Mouse (Mus musculus) brain, embryonic 14.5 days (tissue): ENCODE measurements around the gene Olfr522.

Experiments
- CTCF ChIP-seq: fragments of 200-500 bp; IDR thresholded peaks from 2 replicates; pipeline ENCODE4 v1.5.1; 2012; ENCODE audit warnings: inconsistent platforms, mild to moderate bottlenecking, moderate library complexity, borderline replicate concordance; ENCODE audit not compliant: insufficient read depth, insufficient read length; ENCODE audit errors: extremely low read depth
- POLR2A ChIP-seq: fragments of 200-500 bp; IDR thresholded peaks from 2 replicates; pipeline ENCODE4 v1.6.1; 2012; ENCODE audit warnings: mild to moderate bottlenecking, inconsistent platforms, borderline replicate concordance; ENCODE audit not compliant: poor library complexity, insufficient read depth, insufficient read length, severe bottlenecking; ENCODE audit errors: extremely low read depth

DNA sequence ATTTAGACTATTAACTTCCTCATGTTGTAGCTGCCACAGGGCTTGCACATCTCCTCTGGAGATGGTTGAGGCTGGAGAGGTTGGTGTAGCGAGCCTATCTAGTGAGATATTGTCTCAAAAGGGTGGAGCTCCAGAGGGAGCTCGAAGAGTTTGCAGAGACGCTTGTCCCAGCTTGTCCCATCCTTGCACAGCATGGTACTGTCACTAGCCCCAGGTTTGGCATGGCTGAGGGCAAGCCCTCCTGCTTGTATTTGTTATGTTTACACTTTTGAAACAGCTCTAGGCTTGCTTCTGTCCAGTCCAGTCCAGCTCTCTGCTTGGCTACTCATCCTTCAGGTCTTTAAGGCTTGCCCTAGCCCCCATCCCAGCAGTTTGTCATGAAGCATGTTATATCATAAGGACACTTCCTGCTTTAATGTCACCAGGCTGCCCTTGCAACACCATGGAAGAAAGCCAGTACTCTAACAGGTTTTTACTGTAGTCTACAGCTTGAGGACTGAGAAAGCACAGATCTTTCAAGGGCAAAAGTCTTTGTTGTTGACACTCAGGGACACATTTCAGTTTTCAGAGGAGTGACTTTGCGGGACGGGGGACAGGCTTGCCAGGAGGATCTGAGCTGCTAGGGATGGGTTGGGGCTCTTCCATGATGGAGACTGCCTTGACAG is 29.3 kb downstream of the Olfr522 start:
- TF ChIP-seq CTCF: no peak
- no peak for TF ChIP-seq POLR2A
